ENCODE assay signal across 25 mouse cellular contexts in the genomic region with DNA sequence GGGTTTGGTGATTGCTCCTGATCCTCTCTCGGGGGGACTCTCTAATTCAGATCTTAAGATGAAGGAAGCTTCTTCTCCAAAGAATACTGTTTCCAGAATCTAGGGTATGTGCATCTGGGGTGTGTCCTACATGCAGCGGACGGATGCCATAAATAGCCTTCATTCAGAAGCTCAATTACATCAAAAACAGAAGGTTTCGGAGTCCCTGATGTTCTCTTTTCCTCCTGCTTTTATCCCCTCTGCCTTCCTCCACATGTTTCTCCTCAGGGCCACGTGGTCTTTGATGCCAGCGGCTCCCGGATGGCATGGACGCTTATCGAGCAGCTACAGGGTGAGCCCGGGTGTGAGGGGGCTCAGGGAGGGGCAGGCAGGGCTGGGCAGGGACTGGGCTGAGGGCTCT. TPM values are rescaled to one million over a fixed set of nuclear protein-coding genes. Genes with fewer than 3 reads are reported as not detected.
"Had no signal": no experiment of that assay in that cellular context is flagged by ENCODE, and none has a peak within 500 bp of the region (broad histone marks: within the 10 kb centered on the region; RNA-seq: fewer than 3 reads in every experiment).

No protein-coding gene starts in this region.

- H3K27me3 ChIP-seq: kidney, embryonic 15.5 days; limb, embryonic 12.5 days; limb, embryonic 15.5 days; megakaryocyte, embryonic 14.5 days; midbrain, embryonic 15.5 days; neural tube, embryonic 12.5 days; neural tube, embryonic 15.5 days had no signal

- H3K9ac ChIP-seq: kidney, embryonic 15.5 days; limb, embryonic 12.5 days; limb, embryonic 15.5 days; liver, embryonic 14.5 days; liver, postnatal 0 days; lung, embryonic 14.5 days; midbrain, embryonic 15.5 days; neural tube, embryonic 12.5 days; neural tube, embryonic 15.5 days had no signal

- H3K9me3 ChIP-seq: kidney, embryonic 15.5 days; limb, embryonic 12.5 days; limb, embryonic 15.5 days; megakaryocyte, embryonic 14.5 days; midbrain, embryonic 10.5 days; midbrain, embryonic 15.5 days; neural tube, embryonic 12.5 days; neural tube, embryonic 15.5 days had no signal

- H3K4me2 ChIP-seq: kidney, embryonic 15.5 days; limb, embryonic 12.5 days; limb, embryonic 15.5 days; liver, embryonic 11.5 days; lung, embryonic 14.5 days; midbrain, embryonic 15.5 days; neural tube, embryonic 12.5 days; neural tube, embryonic 15.5 days had no signal

- ATAC-seq: liver, postnatal 0 days; lung, postnatal 0 days had no signal

- H3K4me3 ChIP-seq: kidney, embryonic 15.5 days; limb, embryonic 12.5 days; limb, embryonic 15.5 days; megakaryocyte, embryonic 14.5 days; midbrain, embryonic 10.5 days; midbrain, embryonic 15.5 days; neural tube, embryonic 12.5 days; neural tube, embryonic 15.5 days had no signal

- H3K4me1 ChIP-seq: kidney, embryonic 15.5 days; limb, embryonic 12.5 days; limb, embryonic 15.5 days; midbrain, embryonic 15.5 days; neural tube, embryonic 12.5 days; neural tube, embryonic 15.5 days had no signal

- DNase-seq: kidney, adult 11 months; kidney, adult 8-10 months; kidney, postnatal 10 days; kidney, postnatal 36 days; layer of hippocampus, adult 9-11 months; left cerebral cortex, postnatal 4 days; liver, postnatal 0 days; thymus, adult 18-20 months; thymus, postnatal 4 days had no signal

- H3K27ac ChIP-seq: kidney, embryonic 15.5 days; limb, embryonic 12.5 days; limb, embryonic 15.5 days; liver, embryonic 14.5 days; midbrain, embryonic 10.5 days; neural tube, embryonic 12.5 days; neural tube, embryonic 15.5 days had no signal

RNA-seq across cellular contexts. Expression of a gene that starts 25.2 kb away (rescaled TPM):
- polyA plus RNA-seq: limb, embryonic 15.5 days; liver, embryonic 11.5 days; liver, embryonic 14.5 days; liver, postnatal 0 days; lung, embryonic 14.5 days; lung, postnatal 0 days; midbrain, embryonic 10.5 days; midbrain, embryonic 15.5 days; neural tube, embryonic 15.5 days; small intestine, adult 2 months; spleen, adult 2 months; stomach, embryonic 16.5 days; testis, adult 2 months had no signal

RNA-seq across cellular contexts. Expression of a gene that starts 35.0 kb away (rescaled TPM):
- polyA plus RNA-seq: kidney, embryonic 15.5 days; limb, embryonic 12.5 days; limb, embryonic 15.5 days; liver, embryonic 11.5 days; liver, embryonic 14.5 days; liver, postnatal 0 days; lung, embryonic 14.5 days; lung, postnatal 0 days; midbrain, embryonic 10.5 days; midbrain, embryonic 15.5 days; neural tube, embryonic 12.5 days; neural tube, embryonic 15.5 days; small intestine, adult 2 months; spleen, adult 2 months; stomach, embryonic 16.5 days had no signal

RNA-seq across cellular contexts. Expression of a gene that starts 39.9 kb away (rescaled TPM):
- polyA plus RNA-seq: limb, embryonic 12.5 days; limb, embryonic 15.5 days; liver, embryonic 11.5 days; liver, embryonic 14.5 days; liver, postnatal 0 days; small intestine, adult 2 months; spleen, adult 2 months; stomach, embryonic 16.5 days had no signal

RNA-seq across cellular contexts. Expression of a gene that starts 56.8 kb away (rescaled TPM):
- polyA plus RNA-seq: kidney, embryonic 15.5 days; limb, embryonic 12.5 days; limb, embryonic 15.5 days; liver, embryonic 11.5 days; liver, embryonic 14.5 days; liver, postnatal 0 days; lung, embryonic 14.5 days; lung, postnatal 0 days; midbrain, embryonic 10.5 days; midbrain, embryonic 15.5 days; neural tube, embryonic 12.5 days; neural tube, embryonic 15.5 days; small intestine, adult 2 months; spleen, adult 2 months; stomach, embryonic 16.5 days; testis, adult 2 months had no signal
